Mouse (Mus musculus) cerebellum, adult 2 months (tissue): ENCODE measurements around the gene Khdc3. TPM values are rescaled to one million over a fixed set of nuclear protein-coding genes. Genes with fewer than 3 reads are reported as not detected.

Experiments used
- DNase-seq, 2 experiments: peaks; one replicate each; pipeline ENCODE4 v3.0.0; 2021
- H3K27ac ChIP-seq: fragments of 200-500 bp; 2 replicates; pipeline ENCODE4 v1.5.1; 2012; ENCODE audit warnings: low read length, control low read depth, inconsistent platforms; ENCODE audit not compliant: insufficient read depth
- H3K27me3 ChIP-seq: fragments of 200-500 bp; 2 replicates; pipeline ENCODE4 v1.6.1; 2012; ENCODE audit warnings: inconsistent platforms, mild to moderate bottlenecking, low read length, moderate library complexity; ENCODE audit not compliant: control insufficient read depth, insufficient read depth
- H3K4me1 ChIP-seq: fragments of 200-500 bp; 2 replicates; pipeline ENCODE4 v1.6.1; 2011; ENCODE audit warnings: low read length; ENCODE audit not compliant: control insufficient read depth, insufficient read depth
- H3K4me3 ChIP-seq: fragments of 200-500 bp; replicated peaks from 2 replicates; pipeline ENCODE3; 2011; ENCODE audit warnings: mild to moderate bottlenecking, low read depth, low read length, control low read depth; ENCODE audit not compliant: insufficient read depth
- CTCF ChIP-seq: fragments of 200-500 bp; IDR thresholded peaks from 2 replicates; pipeline ENCODE4 v1.5.1; 2011; ENCODE audit warnings: low read depth, mild to moderate bottlenecking, control low read depth, low read length, moderate library complexity, borderline replicate concordance; ENCODE audit not compliant: insufficient read depth
- POLR2A ChIP-seq: fragments of 200-500 bp; IDR thresholded peaks from 2 replicates; pipeline ENCODE4 v1.6.1; 2011; ENCODE audit warnings: low read length, control low read depth, borderline replicate concordance; ENCODE audit not compliant: insufficient read depth
- WGBS: fragments of 180-500 bp; shearing (Covaris S2); methylation state at CpG from one replicate; pipeline ENCODE4 v1.1.7; 2018; 5-methylcytosine and 5-hydroxymethylcytosine counted together
- polyA plus RNA-seq: library from polyadenylated mRNA; depleted of rRNA; stranded (reverse); fragments of >200 nt; gene quantifications from 2 replicates; pipeline ENCODE4 v1.2.3, GENCODE M21; 2012; rRNA removed

The Khdc3 gene
- 0.44 and 0.51 TPM in 2 replicates for polyA plus RNA-seq

DNA sequence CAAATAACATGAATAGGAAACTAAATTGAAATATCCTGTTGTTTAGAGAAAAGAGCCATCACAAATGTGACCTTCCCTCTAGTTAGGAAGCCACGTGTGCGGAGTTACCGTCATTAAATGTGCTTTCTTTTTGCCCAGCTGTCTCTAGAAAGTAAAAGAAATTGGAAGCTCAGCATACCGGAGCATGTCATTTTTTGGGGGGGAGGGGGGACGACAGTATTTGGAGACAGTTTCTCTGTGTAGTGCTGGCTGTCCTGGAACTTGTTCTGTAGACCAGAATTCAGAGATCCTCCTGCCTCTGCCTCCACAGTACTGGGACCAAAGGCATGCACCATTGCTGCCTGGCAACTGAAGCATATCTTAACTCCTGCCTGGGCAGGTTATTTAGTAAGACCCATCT is at the start of gene Khdc3:
Khdc3 (plus strand) TSS at position 301 of the 400 bp plus-strand sequence.
- TF ChIP-seq POLR2A (no peak), CTCF (no peak)
- no peak for DNase-seq
- H3K4me3 ChIP-seq: no peak within 1 kb of the TSS
- 87% methylated on average over 5 of the region's 5 CpGs for WGBS
- no peaks in the 10 kb centered on the region; the same call in 1 of the 2 replicates for H3K4me1 ChIP-seq
- no peak within 1 kb of the TSS for H3K27ac ChIP-seq
- no peaks in the 10 kb centered on the region for H3K27me3 ChIP-seq

GRCm38 (mm10) chr9:73055441-73055911 is 46.2 kb upstream of the Khdc3 start:
- Histone ChIP-seq H3K27ac (peak overlapping the region; percentile 70), H3K27me3 (no peaks in the 10 kb centered on the region), H3K4me1 (peaks cover 20% of the 10 kb centered on the region), H3K4me3 (no peak overlapping the region)
- no peak for TF ChIP-seq POLR2A
- no peak for TF ChIP-seq CTCF
- WGBS: 19% methylated on average over 10 of the region's 10 CpGs
- DNase-seq: peak; percentile 44

DNA sequence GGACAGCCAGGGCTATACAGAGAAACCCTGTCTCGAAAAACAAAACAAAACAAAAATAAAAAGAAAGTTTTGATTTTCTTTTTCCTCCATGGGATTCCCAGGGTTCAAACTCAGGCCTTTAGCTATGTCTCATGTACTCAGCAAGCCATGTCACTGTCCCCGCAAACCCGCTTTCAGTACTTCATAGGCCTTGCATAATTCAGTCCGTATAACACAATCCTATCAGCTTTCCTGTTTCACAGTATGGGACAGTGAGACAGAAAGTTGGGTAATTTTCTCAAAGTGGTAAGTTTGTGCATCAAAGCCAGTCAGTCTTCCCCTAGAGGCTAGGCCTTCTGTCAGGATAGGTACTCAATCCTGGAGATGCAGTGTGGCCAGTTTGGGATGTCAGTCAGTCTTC is 42.4 kb upstream of the Khdc3 start:
- no peak for DNase-seq
- 89% methylated on average over 4 of the region's 4 CpGs for WGBS
- TF ChIP-seq POLR2A: no peak
- TF ChIP-seq CTCF: no peak

DNA sequence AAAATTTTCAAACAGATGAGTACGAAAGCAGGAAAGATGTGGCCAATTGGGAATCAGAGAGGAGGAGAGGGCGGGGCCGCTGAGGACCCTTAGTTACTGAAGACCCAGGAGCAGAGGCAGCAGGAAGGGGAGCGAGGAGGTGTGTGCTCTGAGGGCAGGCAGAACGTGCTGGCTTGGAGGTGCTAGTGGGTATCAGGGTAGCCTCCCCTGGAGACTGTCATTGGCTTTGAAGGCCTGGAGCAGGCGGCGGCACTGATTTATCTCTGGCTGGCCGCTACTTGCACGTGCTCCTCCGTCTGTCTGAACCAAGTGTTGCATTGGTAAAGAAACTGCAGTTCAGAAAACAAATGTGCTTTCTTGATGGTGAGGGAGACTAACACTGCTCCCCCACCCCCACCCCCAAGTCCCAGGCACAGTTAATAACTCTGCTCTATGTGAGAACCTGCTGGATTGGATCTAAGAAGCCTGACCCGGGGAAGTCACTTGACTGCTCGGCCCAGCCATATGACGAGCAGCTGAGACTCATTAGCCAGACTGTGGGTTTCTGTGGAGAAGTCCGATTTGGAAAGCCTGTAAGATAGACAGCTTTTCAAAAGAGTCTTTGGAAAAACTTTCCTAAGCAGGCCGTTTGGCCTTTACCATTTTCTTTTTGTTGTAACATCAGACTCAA is 37.9 kb upstream of the Khdc3 start:
- no peak overlapping the region for H3K4me3 ChIP-seq
- DNase-seq: no peak
- WGBS: 43% methylated on average over 15 of the region's 15 CpGs
- TF ChIP-seq POLR2A (no peak), CTCF (no peak)
- no peaks in the 10 kb centered on the region for H3K27me3 ChIP-seq
- no peak overlapping the region for H3K27ac ChIP-seq
- H3K4me1 ChIP-seq: peaks cover 10% of the 10 kb centered on the region; the same call in 1 of the 2 replicates

More for the DNA sequence above, 42.4 kb upstream of the Khdc3 start:
- Histone ChIP-seq H3K27me3 (no peaks in the 10 kb centered on the region), H3K4me1 (peaks cover 24% of the 10 kb centered on the region), H3K27ac (no peak overlapping the region), H3K4me3 (no peak overlapping the region)

- Histone ChIP-seq H3K27ac (no peak overlapping the region), H3K4me3 (no peak overlapping the region), H3K4me1 (peaks cover 10% of the 10 kb centered on the region; the same call in 1 of the 2 replicates), H3K27me3 (no peaks in the 10 kb centered on the region)
- TF ChIP-seq CTCF (no peak), POLR2A (no peak)
- WGBS: 54% methylated on average over 10 of the region's 10 CpGs
- no peak for DNase-seq
Observed at GRCm38 (mm10) chr9:73067086-73067485, 34.5 kb upstream of the Khdc3 start.

DNA sequence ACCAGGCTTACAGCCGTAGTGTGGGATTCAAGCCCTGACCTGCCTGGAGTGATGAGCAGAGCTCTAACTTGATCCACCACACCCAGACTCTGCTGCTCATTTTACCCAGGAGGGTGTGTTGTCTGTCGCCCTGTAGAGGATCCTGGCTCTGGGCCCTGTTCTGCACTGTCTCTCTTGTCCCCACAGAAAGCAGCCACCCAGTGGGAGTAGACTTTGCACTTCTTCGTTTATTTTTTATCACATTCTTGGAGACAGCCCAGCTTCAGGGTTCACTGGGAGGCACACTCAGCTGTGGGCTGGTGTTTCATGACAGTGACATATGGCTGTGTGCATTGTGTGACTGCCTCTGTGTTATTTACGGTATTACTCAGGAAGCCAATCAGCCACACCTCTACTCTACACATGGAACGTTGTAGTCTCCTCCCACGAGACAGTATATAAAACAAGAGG is 33.4 kb upstream of the Khdc3 start:
- Histone ChIP-seq H3K4me1 (peaks cover 10% of the 10 kb centered on the region; the same call in 1 of the 2 replicates), H3K4me3 (no peak overlapping the region), H3K27me3 (no peaks in the 10 kb centered on the region), H3K27ac (no peak overlapping the region)
- 35% methylated on average over 6 of the region's 6 CpGs for WGBS
- TF ChIP-seq POLR2A (no peak), CTCF (no peak)
- no peak for DNase-seq

DNA sequence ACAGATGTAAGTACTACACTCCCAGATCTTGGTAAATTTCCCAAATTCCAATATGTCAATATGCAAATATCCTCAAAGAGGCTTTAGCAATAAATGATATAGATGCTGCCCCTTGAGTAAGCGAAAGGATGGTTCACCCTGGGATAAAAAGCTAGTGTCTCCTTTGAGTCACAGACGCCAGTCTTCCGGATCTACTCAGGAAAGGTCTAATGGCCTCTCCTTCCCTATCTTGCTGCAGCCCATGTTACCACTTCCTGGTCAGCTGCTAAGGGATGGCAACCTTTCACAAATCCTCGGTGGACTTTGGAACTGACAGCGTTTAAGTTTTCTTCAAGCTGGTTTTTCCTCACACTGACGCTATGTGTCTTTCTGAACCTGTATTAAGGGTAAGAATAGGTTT is 32.9 kb upstream of the Khdc3 start:
- Histone ChIP-seq H3K4me1 (peaks cover 8% of the 10 kb centered on the region; the same call in 1 of the 2 replicates), H3K27me3 (no peaks in the 10 kb centered on the region), H3K27ac (no peak overlapping the region), H3K4me3 (no peak overlapping the region)
- DNase-seq: no peak
- TF ChIP-seq CTCF (no peak), POLR2A (no peak)
- WGBS: 83% methylated on average over 6 of the region's 6 CpGs

DNA sequence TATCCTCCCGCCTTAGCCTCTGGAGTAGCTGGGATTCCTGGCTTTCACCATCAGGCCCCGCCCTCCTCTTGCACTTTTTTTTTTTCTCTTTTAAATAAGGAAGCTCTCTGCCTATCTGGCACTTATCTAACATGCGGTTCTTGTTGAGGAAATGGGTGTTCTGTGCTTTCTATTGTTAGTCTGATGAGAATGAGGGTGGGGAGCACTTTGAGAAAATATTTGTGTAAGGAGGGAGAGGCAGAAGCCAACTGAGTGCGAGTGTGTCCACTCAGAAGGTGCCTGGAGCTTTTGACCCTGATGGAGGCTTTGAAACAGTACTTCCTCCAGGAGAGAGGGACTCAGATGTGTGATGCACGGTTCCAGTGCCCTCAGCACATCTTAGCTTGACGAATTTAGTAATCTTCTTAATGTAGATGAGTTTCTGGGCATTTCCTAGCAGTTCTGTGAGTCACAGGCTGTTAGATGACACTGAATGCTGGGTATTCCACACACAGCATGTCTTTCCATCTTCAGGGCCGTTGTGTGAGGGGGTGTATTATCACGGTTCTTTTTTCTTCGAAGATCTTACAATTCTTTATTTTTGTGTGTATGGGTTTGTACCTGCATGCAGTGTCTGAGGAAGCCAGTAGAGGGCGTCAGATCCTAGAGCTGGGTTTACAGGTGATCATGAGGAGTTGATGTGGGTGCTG is 30.5 kb upstream of the Khdc3 start:
- TF ChIP-seq POLR2A (no peak), CTCF (no peak)
- no peaks in the 10 kb centered on the region for H3K27me3 ChIP-seq
- H3K27ac ChIP-seq: no peak overlapping the region
- H3K4me3 ChIP-seq: no peak overlapping the region
- DNase-seq: no peak
- WGBS: 79% methylated on average over 10 of the region's 10 CpGs
- H3K4me1 ChIP-seq: peaks cover 6% of the 10 kb centered on the region; the same call in 1 of the 2 replicates
